In genomic region chr13:74305380-74305779, GRCm38 (mm10) we compare ENCODE assay signal across 20 mouse cellular contexts. TPM values are rescaled to one million over a fixed set of nuclear protein-coding genes. Genes with fewer than 3 reads are reported as not detected.
DNase-seq lines count a peak whose midpoint lies in the region; ATAC-seq lines count a peak whose summit lies in the region.
"Had no signal": no experiment of that assay in that cellular context is flagged by ENCODE, and none has a peak within 500 bp of the region (broad histone marks: within the 10 kb centered on the region; RNA-seq: fewer than 3 reads in every experiment).

No protein-coding gene starts in this region.

- ATAC-seq in frontal cortex, adult (ENCODE audit: low TSS enrichment): no peak
- ATAC-seq: activated CD4-positive, CD25-positive, alpha-beta regulatory T cell, adult 4 months; CD4-positive, CD25-positive, alpha-beta regulatory T cell, adult 4 months; forebrain, embryonic 13.5 days; forebrain, embryonic 15.5 days; forebrain, postnatal 0 days; Patski had no signal

- peak; percentile 51 to 81 for DNase-seq in adrenal gland, adult (ENCODE audit: inconsistent age in 2 of 2, low spot score in 1 of 2)
- DNase-seq in adrenal gland, adult 18-20 months (ENCODE audit: low spot score in 2 of 2): no peak
- DNase-seq in adrenal gland, adult 8-10 months: peak; percentile 57
- DNase-seq in adrenal gland, postnatal 25 days: no peak
- DNase-seq in adrenal gland, postnatal 10 days: peak; percentile 9
- peak; percentile 20 to 44 for DNase-seq in adrenal gland, postnatal 36 days
- DNase-seq: B cell, adult 2 months; cerebellum, adult 11-12 months; cerebellum, adult 2 months; cerebellum, adult 9-10 months; cerebellum, postnatal 10 days; cerebellum, postnatal 25 days; forebrain, postnatal 0 days had no signal

RNA-seq across cellular contexts. Expression of gene Pdcd6, which starts 12.0 kb away (rescaled TPM):
- 100 to 1,000 TPM; 112 to 165 TPM for total RNA-seq in adrenal gland, adult 18-20 months (2021)
- total RNA-seq in adrenal gland, adult 8-10 months (2022): 100 to 1,000 TPM; 143 to 193 (median 171) TPM
- 147 and 161 TPM in 2 replicates for total RNA-seq in adrenal gland, postnatal 25 days (2021)
- total RNA-seq in adrenal gland, postnatal 10 days (2021): 100 to 1,000 TPM; 114 to 122 TPM
- 100 to 1,000 TPM; 133 to 173 TPM for total RNA-seq in adrenal gland, postnatal 36 days (2021)

RNA-seq across cellular contexts. Expression of gene Ahrr, which starts 13.2 kb away (rescaled TPM):
- total RNA-seq in adrenal gland, adult 18-20 months (2021): 1 to 10 TPM; 2.0 to 2.6 TPM
- total RNA-seq in adrenal gland, adult 8-10 months (2022): 1 to 10 TPM; 1.5 to 4.3 (median 2.9) TPM
- total RNA-seq in adrenal gland, postnatal 25 days (2021): 1.1 and 1.7 TPM in 2 replicates
- total RNA-seq in adrenal gland, postnatal 10 days (2021): 1 to 10 TPM in 1 of 2 experiments, under 1 TPM in 1; 0.81 to 2.3 TPM
- 1 to 10 TPM in 1 of 2 experiments, under 1 TPM in 1; 0.89 to 1.3 TPM for total RNA-seq in adrenal gland, postnatal 36 days (2021)

RNA-seq across cellular contexts. Expression of gene Sdha, which starts 44.7 kb away (rescaled TPM):
- total RNA-seq in adrenal gland, adult 18-20 months (2021): 100 to 1,000 TPM; 720 to 882 TPM
- 100 to 1,000 TPM; 447 to 687 (median 569) TPM for total RNA-seq in adrenal gland, adult 8-10 months (2022)
- 591 and 621 TPM in 2 replicates for total RNA-seq in adrenal gland, postnatal 25 days (2021)
- 1,000 to 10,000 TPM in 1 of 2 experiments, 100 to 1,000 TPM in 1; 887 to 1,000 TPM for total RNA-seq in adrenal gland, postnatal 10 days (2021)
- 100 to 1,000 TPM; 611 to 702 TPM for total RNA-seq in adrenal gland, postnatal 36 days (2021)

RNA-seq across cellular contexts. Expression of gene Ccdc127, which starts 44.7 kb away (rescaled TPM):
- 10 to 100 TPM; 55.4 to 66.8 TPM for total RNA-seq in adrenal gland, adult 18-20 months (2021)
- 10 to 100 TPM; 52.9 to 66.9 (median 58.7) TPM for total RNA-seq in adrenal gland, adult 8-10 months (2022)
- total RNA-seq in adrenal gland, postnatal 25 days (2021): 52.4 and 57.8 TPM in 2 replicates
- 10 to 100 TPM; 46.7 to 48.4 TPM for total RNA-seq in adrenal gland, postnatal 10 days (2021)
- total RNA-seq in adrenal gland, postnatal 36 days (2021): 10 to 100 TPM; 58.0 to 58.1 TPM

RNA-seq across cellular contexts. Expression of gene Lrrc14b, which starts 58.4 kb away (rescaled TPM):
- under 1 TPM; 0.36 to 0.45 TPM for total RNA-seq in adrenal gland, adult 18-20 months (2021)
- 1 to 10 TPM in 2 of 4 experiments, under 1 TPM in 2; 0.66 to 1.2 (median 1.1) TPM for total RNA-seq in adrenal gland, adult 8-10 months (2022)
- total RNA-seq in adrenal gland, postnatal 25 days (2021): 0.24 and 0.43 TPM in 2 replicates
- 1 to 10 TPM; 1.3 to 6.5 TPM for total RNA-seq in adrenal gland, postnatal 10 days (2021)
- total RNA-seq in adrenal gland, postnatal 36 days (2021): under 1 TPM; 0.23 to 0.36 TPM
- total RNA-seq: forebrain, postnatal 0 days; G1E had no signal

Comparison
In these comparisons a context has a peak if more than half of its experiments do, and no peak if none do; other contexts are left out.
1. DNase-seq: peak in adrenal gland, adult (2 of 2), adrenal gland, adult 8-10 months (single experiment), adrenal gland, postnatal 10 days (single experiment) and adrenal gland, postnatal 36 days (2 of 2); none in adrenal gland, adult 18-20 months (0 of 2) and adrenal gland, postnatal 25 days (single experiment).